Mouse (Mus musculus): ENCODE measurements around the gene Olfr1120.
"Not testable (repeated sequence)": the region's sequence is repeated elsewhere in the genome, so short reads cannot be mapped to it uniquely, and the experiment has no call there.

Olfr1120 gene

GRCm38 (mm10) chr2:87354515-87354914, at the start of gene Olfr1120:
TSS of gene Olfr1120 (plus strand) at chr2:87354815.
- in situ Hi-C loops (cut with MboI, MseI): no loop called here

DNA sequence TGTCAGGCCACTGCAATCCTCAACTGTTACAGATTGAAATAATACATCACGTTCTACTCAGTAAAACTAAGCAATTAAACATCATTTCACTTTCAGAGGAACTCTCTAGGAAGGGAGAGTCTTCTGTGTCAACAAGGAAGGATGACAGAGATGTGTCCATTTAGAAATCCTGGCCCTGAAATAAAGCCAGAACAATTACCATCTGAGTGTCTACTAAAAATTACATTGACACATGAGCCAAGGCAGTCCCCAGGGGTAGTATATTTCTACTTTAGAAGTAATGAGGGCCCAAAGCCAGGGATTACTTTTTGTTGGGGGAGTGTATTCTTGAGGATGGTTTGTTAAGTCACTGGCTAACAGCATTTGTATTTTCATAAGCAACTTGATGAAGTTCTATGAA, 47.3 kb upstream of the Olfr1120 start, which contains the start of gene Olfr1118:
TSS of gene Olfr1118 (plus strand) at position 301 of the 400 bp plus-strand sequence.
- in situ Hi-C loops (cut with MboI, MseI): no loop called here

GRCm38 (mm10) chr2:87360121-87360520, 5.5 kb downstream of the Olfr1120 start:
- in situ Hi-C loops (cut with MboI, MseI): not testable (repeated sequence)

DNA sequence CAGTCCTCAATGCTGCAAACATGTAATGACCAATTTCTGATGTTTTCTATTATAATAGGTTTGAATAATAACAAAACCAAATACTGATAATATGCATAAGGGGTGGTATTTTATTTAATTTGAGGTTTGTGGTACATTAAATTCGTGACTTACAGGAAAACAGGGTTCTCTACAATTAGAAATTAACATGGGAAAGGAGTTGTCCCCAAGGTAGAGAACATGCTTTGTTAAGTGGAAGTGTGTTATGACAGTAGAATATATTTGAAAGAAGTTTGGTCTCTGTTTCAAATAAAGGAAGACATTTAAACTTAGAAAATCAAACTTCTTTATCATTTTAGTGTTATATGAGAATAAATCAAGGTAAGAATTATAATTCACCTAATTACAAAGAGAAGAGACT, 15.0 kb downstream of the Olfr1120 start, which contains the start of gene Olfr1121:
TSS of gene Olfr1121 (plus strand) at position 301 of the 400 bp plus-strand sequence.
- in situ Hi-C loops (cut with MboI, MseI): no loop called here

DNA sequence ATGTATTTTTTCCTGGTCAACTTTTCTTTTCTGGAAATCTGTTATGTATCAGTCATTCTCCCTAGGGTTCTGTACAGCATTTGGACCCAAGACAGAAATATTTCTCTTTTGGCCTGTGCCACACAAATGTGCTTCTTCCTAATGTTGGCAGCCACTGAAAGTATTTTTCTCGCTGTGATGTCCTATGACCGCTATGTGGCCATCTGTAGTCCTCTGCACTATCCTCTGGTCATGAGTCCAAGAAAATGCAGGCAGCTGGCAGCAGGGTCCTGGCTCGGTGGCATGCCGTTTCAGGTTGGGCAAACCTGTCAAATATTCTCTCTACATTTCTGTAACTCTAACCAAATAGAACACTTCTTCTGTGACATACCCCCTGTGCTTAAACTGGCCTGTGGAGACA, 17.1 kb downstream of the Olfr1120 start:
- in situ Hi-C loops (cut with MboI, MseI): no loop called here

DNA sequence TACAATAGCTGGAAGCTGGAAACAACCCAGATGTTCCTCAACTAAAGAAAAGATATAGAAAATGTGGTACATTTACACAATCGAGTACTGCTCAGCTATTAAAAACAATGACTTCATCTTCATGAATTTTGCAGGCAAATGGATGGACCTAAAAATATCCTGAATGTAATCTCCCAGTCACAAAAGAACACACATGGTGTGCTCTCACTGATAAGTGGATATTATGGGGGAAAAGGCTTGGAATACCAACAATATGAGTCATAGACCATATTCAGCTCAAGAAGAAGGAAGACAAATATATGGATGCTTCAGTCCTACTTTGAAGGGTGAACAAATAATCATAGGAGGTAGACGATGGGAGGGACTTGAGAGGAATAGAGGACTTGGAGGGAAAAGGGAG, 29.3 kb downstream of the Olfr1120 start:
- in situ Hi-C loops (cut with MboI, MseI): no loop called here

DNA sequence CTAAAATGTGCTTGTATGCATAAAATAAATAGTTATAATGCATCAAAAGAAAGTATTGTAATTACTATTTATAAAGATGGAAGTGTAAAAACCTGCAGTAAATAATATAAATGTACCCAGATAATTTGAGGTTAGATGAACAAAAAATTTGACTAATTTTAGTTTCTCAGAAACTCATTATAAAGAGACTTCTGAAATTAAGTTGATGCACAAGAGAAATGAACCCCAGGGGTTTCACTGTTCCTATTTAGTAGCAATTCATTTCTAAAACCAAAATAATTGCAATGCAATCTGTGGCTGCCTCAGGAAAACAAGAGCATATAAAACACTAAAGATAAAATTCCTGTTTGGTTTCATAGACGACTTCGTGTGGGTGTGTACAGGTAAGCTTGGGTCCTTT, 30.9 kb downstream of the Olfr1120 start, which contains the start of gene Olfr1122:
TSS of gene Olfr1122 (plus strand) at position 301 of the 400 bp plus-strand sequence.
- in situ Hi-C loops (cut with MboI, MseI): no loop called here

DNA sequence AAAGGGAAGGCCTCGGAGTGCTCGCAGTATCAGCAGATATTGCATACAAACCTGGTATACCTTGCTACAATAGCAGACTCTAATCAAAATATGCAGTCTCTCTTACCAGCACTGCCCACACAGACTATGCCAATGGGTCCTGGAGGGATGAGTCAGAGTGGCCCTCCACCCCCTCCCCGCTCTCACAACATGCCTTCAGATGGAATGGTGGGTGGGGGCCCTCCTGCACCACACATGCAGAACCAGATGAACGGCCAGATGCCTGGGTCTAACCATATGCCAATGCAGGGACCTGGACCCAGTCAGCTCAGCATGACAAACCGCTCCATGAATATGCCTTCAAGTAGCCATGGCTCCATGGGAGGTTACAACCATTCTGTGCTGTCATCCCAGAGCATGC, 39.0 kb downstream of the Olfr1120 start:
- in situ Hi-C loops (cut with MboI, MseI): not testable (repeated sequence)

DNA sequence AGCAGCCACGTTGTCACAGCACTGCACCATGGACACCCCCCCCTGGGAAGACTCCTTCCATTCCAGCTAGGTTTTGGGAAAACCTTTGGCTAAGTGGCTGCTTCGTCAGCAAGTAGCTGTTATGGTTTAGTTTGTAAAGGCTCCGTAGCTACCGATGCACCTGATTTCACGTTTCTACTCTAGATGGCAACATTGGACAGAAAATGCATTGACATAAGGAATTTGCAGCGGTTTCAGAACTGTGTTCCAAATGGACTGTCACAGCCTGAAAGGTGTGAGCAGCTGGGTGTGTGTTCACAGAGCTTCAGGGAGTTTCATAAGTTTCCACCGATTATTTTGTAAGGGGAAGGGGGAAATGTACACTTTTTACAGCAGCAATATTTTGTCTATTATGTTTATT, 40.1 kb downstream of the Olfr1120 start:
- in situ Hi-C loops (cut with MboI, MseI): not testable (repeated sequence)
